Mouse (Mus musculus): ENCODE data around the gene Gart.
A peak's percentile ranks its signal among the peaks of the same experiment; 100 is the strongest.

The Gart gene

GRCm38 (mm10) chr16:91609501-91610245, 37.1 kb downstream of the Gart start:
- DNase-seq (ENCODE audit: low spot score in 2 of 2): no peak

- DNase-seq (ENCODE audit: low spot score in 2 of 2): no peak
Measured at GRCm38 (mm10) chr16:91606958-91607357, 39.8 kb downstream of the Gart start.

- no peak for DNase-seq (ENCODE audit: low spot score in 2 of 2)
Measured at GRCm38 (mm10) chr16:91605156-91605555, 41.6 kb downstream of the Gart start.

- DNase-seq (ENCODE audit: low spot score in 2 of 2): no peak
Measured at GRCm38 (mm10) chr16:91601693-91602092, 45.1 kb downstream of the Gart start.

- DNase-seq (ENCODE audit: low spot score in 2 of 2): no peak
Measured at GRCm38 (mm10) chr16:91601081-91601480, 45.7 kb downstream of the Gart start.

GRCm38 (mm10) chr16:91599242-91599641, 47.5 kb downstream of the Gart start:
- DNase-seq (ENCODE audit: low spot score in 2 of 2): no peak

- DNase-seq (ENCODE audit: low spot score in 2 of 2): peak; percentile 98 to 99
Measured at GRCm38 (mm10) chr16:91597672-91598010, 49.1 kb downstream of the Gart start, which contains the start of gene Tmem50b. TSS of gene Tmem50b (minus strand) at chr16:91597800.

GRCm38 (mm10) chr16:91596779-91597671, 49.7 kb downstream of the Gart start:
- DNase-seq (ENCODE audit: low spot score in 2 of 2): no peak

- DNase-seq (ENCODE audit: low spot score in 2 of 2): no peak
Measured at GRCm38 (mm10) chr16:91596397-91596778, 50.4 kb downstream of the Gart start.

- DNase-seq (ENCODE audit: low spot score in 2 of 2): no peak
Measured at GRCm38 (mm10) chr16:91595076-91595475, 51.7 kb downstream of the Gart start.

GRCm38 (mm10) chr16:91593262-91593661, 53.5 kb downstream of the Gart start:
- no peak for DNase-seq (ENCODE audit: low spot score in 2 of 2)

GRCm38 (mm10) chr16:91592162-91592561, 54.6 kb downstream of the Gart start:
- no peak for DNase-seq (ENCODE audit: low spot score in 2 of 2)

- no peak for DNase-seq (ENCODE audit: low spot score in 2 of 2)
Measured at GRCm38 (mm10) chr16:91588703-91589102, 58.0 kb downstream of the Gart start.

- DNase-seq (ENCODE audit: low spot score in 2 of 2): no peak
Measured at GRCm38 (mm10) chr16:91587730-91588453, 58.9 kb downstream of the Gart start.

- no peak for DNase-seq (ENCODE audit: low spot score in 2 of 2)
Measured at GRCm38 (mm10) chr16:91586244-91586643, 60.5 kb downstream of the Gart start.

- DNase-seq (ENCODE audit: low spot score in 2 of 2): no peak
Measured at GRCm38 (mm10) chr16:91585617-91586016, 61.1 kb downstream of the Gart start.

GRCm38 (mm10) chr16:91582307-91582706, 64.4 kb downstream of the Gart start:
- no peak for DNase-seq (ENCODE audit: low spot score in 2 of 2)

- DNase-seq (ENCODE audit: low spot score in 2 of 2): no peak
Measured at GRCm38 (mm10) chr16:91578980-91579720, 67.6 kb downstream of the Gart start.

GRCm38 (mm10) chr16:91575151-91575550, 71.6 kb downstream of the Gart start:
- DNase-seq (ENCODE audit: low spot score in 2 of 2): no peak
